Mouse (Mus musculus) liver, postnatal 0 days (tissue): ENCODE results near the gene Ccdc81. TPM values are rescaled to one million over a fixed set of nuclear protein-coding genes. Genes with fewer than 3 reads are reported as not detected.

Experiments
- ATAC-seq: fragments of 200-750 bp; cut with Nextera tagmentation; 2 replicates; pipeline ENCODE4 v1.8.0; 2017; ENCODE audit warnings: mild to moderate bottlenecking, moderate library complexity
- DNase-seq: peaks from one replicate; pipeline ENCODE4 v3.0.0-alpha.2; 2016
- H3K27ac ChIP-seq: fragments of 300-500 bp; sonication (generic); 2 replicates; pipeline ENCODE4 v1.5.1; 2014; ENCODE audit warnings: antibody characterized with exemption, moderate library complexity, mild to moderate bottlenecking, low read depth
- H3K27me3 ChIP-seq: fragments of 300-500 bp; sonication (generic); 2 replicates; pipeline ENCODE4 v1.6.1; 2014; ENCODE audit warnings: low read length, control low read depth, mixed read lengths; ENCODE audit not compliant: insufficient read depth
- H3K36me3 ChIP-seq: fragments of 300-500 bp; sonication (generic); replicated peaks from 2 replicates; pipeline ENCODE4 v1.6.1; 2014; ENCODE audit warnings: mild to moderate bottlenecking, control low read depth, low read length, moderate library complexity, mixed read lengths; ENCODE audit not compliant: insufficient read depth
- H3K4me1 ChIP-seq: fragments of 300-500 bp; sonication (generic); 2 replicates; pipeline ENCODE4 v1.6.1; 2014; ENCODE audit warnings: antibody characterized with exemption, mild to moderate bottlenecking, control low read depth; ENCODE audit not compliant: insufficient read depth
- H3K4me2 ChIP-seq: fragments of 300-500 bp; sonication (generic); 2 replicates; pipeline ENCODE4 v1.6.1; 2014; ENCODE audit warnings: low read depth, mild to moderate bottlenecking, low read length, moderate library complexity, mixed read lengths
- H3K4me3 ChIP-seq: fragments of 300-500 bp; sonication (generic); 2 replicates; pipeline ENCODE4 v1.5.1; 2014; ENCODE audit warnings: low read depth, low read length
- H3K9ac ChIP-seq: fragments of 300-500 bp; sonication (generic); replicated peaks from 2 replicates; pipeline ENCODE4 v1.6.1; 2014; ENCODE audit warnings: mild to moderate bottlenecking, moderate library complexity
- H3K9me3 ChIP-seq: fragments of 300-500 bp; sonication (generic); 2 replicates; pipeline ENCODE4 v1.6.1; 2016; ENCODE audit warnings: mild to moderate bottlenecking, control low read depth, low read length, mixed read lengths
- CTCF ChIP-seq: sonication (generic); IDR thresholded peaks from 2 replicates; pipeline ENCODE4 v1.5.1; 2016; ENCODE audit warnings: antibody characterized with exemption, low read depth
- EP300 ChIP-seq: IDR thresholded peaks from 2 replicates; pipeline ENCODE4 v1.6.1; 2016; ENCODE audit warnings: antibody characterized with exemption, low read depth, mild to moderate bottlenecking
- WGBS: fragments of 180-500 bp; shearing (Covaris S2); extraction: QIAGEN DNeasy Blood & Tissue Kit; methylation state at CpG from one replicate; pipeline ENCODE4 v1.1.7; 2014; ENCODE audit not compliant: insufficient replicate concordance; 5-methylcytosine and 5-hydroxymethylcytosine counted together
- polyA plus RNA-seq: library from polyadenylated mRNA; unstranded; fragments of >200 nt; fragmentation: Nextera tagmentation; extraction: Ambion mirVana; gene quantifications from 2 replicates; pipeline ENCODE4 v1.2.1, GENCODE M21; 2015

Ccdc81 gene
- polyA plus RNA-seq, 1 experiment from 2014 or later, result not detected

GRCm38 (mm10) chr7:89829201-89829600 lies 74.2 kb downstream of the Ccdc81 start:
- H3K27ac ChIP-seq, result no peak overlapping the region
- H3K36me3 ChIP-seq, result no peaks in the 10 kb centered on the region
- H3K9me3 ChIP-seq, result no peaks in the 10 kb centered on the region
- H3K9ac ChIP-seq, result no peak overlapping the region
- WGBS, result 48% methylated on average over 7 of the region's 7 CpGs
- H3K4me1 ChIP-seq, result no peaks in the 10 kb centered on the region
- ATAC-seq (no peak), DNase-seq (no peak)
- peak; percentile 42 for TF ChIP-seq CTCF
- TF ChIP-seq EP300, result no peak
- no peaks in the 10 kb centered on the region for H3K27me3 ChIP-seq
- H3K4me2 ChIP-seq, result no peak overlapping the region
- H3K4me3 ChIP-seq, result no peak overlapping the region

DNA sequence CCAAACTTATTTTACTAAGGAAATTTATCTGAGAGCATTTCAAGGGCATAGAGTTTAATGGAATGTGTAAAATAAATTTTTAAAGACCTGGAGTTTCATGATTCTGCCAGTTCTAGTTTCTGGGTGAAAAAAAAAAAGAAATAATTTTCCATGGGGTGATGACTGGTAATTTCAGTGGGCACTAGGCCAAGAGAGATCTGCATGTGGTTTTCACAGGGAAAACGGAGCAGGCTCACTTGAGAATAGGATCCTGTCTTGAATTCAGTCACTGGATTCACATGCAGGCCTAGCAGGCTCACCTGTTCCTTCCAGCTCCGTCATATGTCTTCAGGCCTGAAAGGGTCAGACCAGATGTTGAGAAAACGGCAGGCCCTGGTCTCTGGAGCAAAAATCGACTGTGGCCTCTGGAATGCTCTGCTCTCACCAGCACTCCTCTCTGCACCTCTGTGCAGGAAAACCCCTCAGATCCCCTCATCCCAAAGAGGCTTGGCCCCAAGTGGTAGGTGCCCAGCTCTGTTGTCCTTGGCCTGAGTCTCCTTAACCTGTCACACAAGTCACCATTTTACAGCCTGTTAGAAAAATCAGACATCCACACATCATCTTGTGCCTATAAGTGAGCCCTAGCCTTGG lies 74.9 kb downstream of the Ccdc81 start:
- DNase-seq, result no peak
- 71% methylated on average over 4 of the region's 4 CpGs for WGBS
- H3K9ac ChIP-seq, result no peak overlapping the region
- no peaks in the 10 kb centered on the region for H3K27me3 ChIP-seq
- no peak overlapping the region for H3K4me3 ChIP-seq
- H3K9me3 ChIP-seq, result no peaks in the 10 kb centered on the region
- no peak overlapping the region for H3K4me2 ChIP-seq
- no peaks in the 10 kb centered on the region for H3K36me3 ChIP-seq
- ATAC-seq, result no peak
- no peak overlapping the region for H3K27ac ChIP-seq
- no peak for TF ChIP-seq EP300
- no peak for TF ChIP-seq CTCF
- H3K4me1 ChIP-seq, result no peaks in the 10 kb centered on the region

Other genes with a start within 250 kb of the Ccdc81 start
- gene Hikeshi, start 37.6 kb upstream of the Ccdc81 start, polyA plus RNA-seq, result 41.1 and 41.3 TPM in 2 replicates
- 22.3 and 28.3 TPM in 2 replicates for gene Eed, start 77.4 kb upstream of the Ccdc81 start, polyA plus RNA-seq
- 29.9 and 30.6 TPM in 2 replicates for gene Picalm, start 226.6 kb upstream of the Ccdc81 start, polyA plus RNA-seq